ENCODE assay signal across 7 mouse cellular contexts in genomic region chr9:90162926-90163748, GRCm38 (mm10). TPM values are rescaled to one million over a fixed set of nuclear protein-coding genes. Genes with fewer than 3 reads are reported as not detected.
DNase-seq lines count a peak whose midpoint lies in the region; ATAC-seq lines count a peak whose summit lies in the region.

Adamts7 (plus strand) TSS chr9:90163069.

- DNase-seq in NIH3T3 (ENCODE audit: low read depth), result peak; percentile 55
- DNase-seq in adrenal gland, postnatal 4 days (ENCODE audit: low spot score in 2 of 2), result no peak
- DNase-seq in limb, embryonic 10.5 days (ENCODE audit: low spot score), result peak; percentile 78
- peak; percentile 74 for DNase-seq in mesoderm, embryonic 11.5 days (ENCODE audit: low read depth, low spot score)
- peak; percentile 13 for DNase-seq in splenic B cell, adult 2 months (ENCODE audit: low read depth, low spot score)

- H3K4me3 ChIP-seq in forebrain, embryonic 13.5 days, result peak within 1 kb of the TSS; percentile 83
- peak within 1 kb of the TSS; percentile 86 for H3K4me3 ChIP-seq in hindbrain, embryonic 13.5 days
- H3K4me3 ChIP-seq in limb, embryonic 10.5 days, result peak within 1 kb of the TSS; percentile 80

- H3K36me3 ChIP-seq in forebrain, embryonic 13.5 days (ENCODE audit: poor library complexity, severe bottlenecking), result no peaks in the 10 kb centered on the region
- peaks cover 6% of the 10 kb centered on the region for H3K36me3 ChIP-seq in hindbrain, embryonic 13.5 days
- no peaks in the 10 kb centered on the region for H3K36me3 ChIP-seq in limb, embryonic 10.5 days
- H3K36me3 ChIP-seq in splenic B cell, adult 2 months (ENCODE audit: control insufficient read depth, insufficient read depth, low read length, poor library complexity, severe bottlenecking), result no peaks in the 10 kb centered on the region

- peak within 1 kb of the TSS; percentile 91 for H3K4me2 ChIP-seq in forebrain, embryonic 13.5 days
- peak within 1 kb of the TSS; percentile 91 for H3K4me2 ChIP-seq in hindbrain, embryonic 13.5 days

- no peaks in the 10 kb centered on the region for H3K9me3 ChIP-seq in forebrain, embryonic 13.5 days (replicated peaks)
- H3K9me3 ChIP-seq in hindbrain, embryonic 13.5 days, result no peaks in the 10 kb centered on the region
- no peaks in the 10 kb centered on the region for H3K9me3 ChIP-seq in limb, embryonic 10.5 days (replicated peaks)

- H3K4me1 ChIP-seq in forebrain, embryonic 13.5 days, result peaks cover 30% of the 10 kb centered on the region
- H3K4me1 ChIP-seq in hindbrain, embryonic 13.5 days (replicated peaks), result peaks cover 33% of the 10 kb centered on the region
- H3K4me1 ChIP-seq in limb, embryonic 10.5 days, result peaks cover 19% of the 10 kb centered on the region

- no peaks in the 10 kb centered on the region for H3K27me3 ChIP-seq in forebrain, embryonic 13.5 days
- H3K27me3 ChIP-seq in hindbrain, embryonic 13.5 days, result no peaks in the 10 kb centered on the region
- H3K27me3 ChIP-seq in limb, embryonic 10.5 days (ENCODE audit: low read depth, poor library complexity, severe bottlenecking), result peaks cover 15% of the 10 kb centered on the region; the same call in 1 of the 2 replicates
- no peaks in the 10 kb centered on the region for H3K27me3 ChIP-seq in splenic B cell, adult 2 months (ENCODE audit: control insufficient read depth, insufficient read depth, low read length, poor library complexity, severe bottlenecking)

- H3K9ac ChIP-seq in forebrain, embryonic 13.5 days, result peak within 1 kb of the TSS; percentile 88
- H3K9ac ChIP-seq in hindbrain, embryonic 13.5 days, result peak within 1 kb of the TSS; percentile 89

- peak within 1 kb of the TSS; percentile 82 for H3K27ac ChIP-seq in forebrain, embryonic 13.5 days
- H3K27ac ChIP-seq in hindbrain, embryonic 13.5 days, result peak within 1 kb of the TSS; percentile 79
- H3K27ac ChIP-seq in limb, embryonic 10.5 days, result peak within 1 kb of the TSS; percentile 91

- peak; percentile 75 for ATAC-seq in forebrain, embryonic 13.5 days
- ATAC-seq in hindbrain, embryonic 13.5 days (ENCODE audit: low FRiP score), result peak; percentile 71

- WGBS in forebrain, embryonic 13.5 days, result under 1% methylated on average over 53 of the region's 60 CpGs
- 0% methylated on average over 55 of the region's 60 CpGs for WGBS in hindbrain, embryonic 13.5 days
- WGBS in limb, embryonic 10.5 days, result under 1% methylated on average over 56 of the region's 60 CpGs

RNA-seq across cellular contexts. Expression of gene Adamts7, which starts in this region (rescaled TPM):
- total RNA-seq in adrenal gland, postnatal 4 days (2021), result 10 to 100 TPM; 10.1 to 12.5 TPM
- 13.6 and 15.4 TPM in 2 replicates for polyA plus RNA-seq in forebrain, embryonic 13.5 days (2015; fragmentation: Nextera tagmentation; extraction: Ambion mirVana)
- polyA plus RNA-seq in hindbrain, embryonic 13.5 days (2015; fragmentation: Nextera tagmentation; extraction: Ambion mirVana), result 12.1 and 14.1 TPM in 2 replicates
- polyA plus RNA-seq in limb, embryonic 10.5 days (2016; fragmentation: Nextera tagmentation; extraction: Ambion mirVana), result 8.5 and 15.4 TPM in 2 replicates

Comparison
In these comparisons a context has a peak if more than half of its experiments do, and no peak if none do; other contexts are left out.
1. DNase-seq: peak in NIH3T3 (single experiment), limb, embryonic 10.5 days (single experiment), mesoderm, embryonic 11.5 days (single experiment) and splenic B cell, adult 2 months (single experiment); none in adrenal gland, postnatal 4 days (0 of 2).
2. Peak in every context shown above with its lines, with median percentiles within 50 percentile points of each other: H3K27ac ChIP-seq and H3K4me3 ChIP-seq.